Mouse (Mus musculus) stomach, postnatal 0 days (tissue): ENCODE results near the gene Lin9.

Experiments used
- CTCF ChIP-seq: IDR thresholded peaks from 2 replicates; pipeline ENCODE4 v1.5.1; 2016; ENCODE audit warnings: antibody characterized with exemption, low read depth, mild to moderate bottlenecking, moderate library complexity
- EP300 ChIP-seq: optimal IDR thresholded peaks from 2 replicates; pipeline ENCODE3; 2016; ENCODE audit warnings: antibody characterized with exemption

- no peak for TF ChIP-seq CTCF
- TF ChIP-seq EP300, result no peak
Measured at GRCm38 (mm10) chr1:180641137-180641517, at the start of gene Lin9.
